Mouse (Mus musculus) forebrain, embryonic 13.5 days (tissue): ENCODE measurements around the gene Akap12. TPM values are rescaled to one million over a fixed set of nuclear protein-coding genes. Genes with fewer than 3 reads are reported as not detected.

Experiments
- ATAC-seq: fragments of 200-750 bp; cut with Nextera tagmentation; 2 replicates; pipeline ENCODE4 v1.8.0; 2017
- H3K27ac ChIP-seq: fragments of 300-500 bp; sonication (generic); 2 replicates; pipeline ENCODE4 v1.5.1; 2015; ENCODE audit warnings: inconsistent platforms, mild to moderate bottlenecking, moderate library complexity
- H3K27me3 ChIP-seq: fragments of 300-500 bp; sonication (generic); 2 replicates; pipeline ENCODE4 v1.6.1; 2015; ENCODE audit warnings: mild to moderate bottlenecking, inconsistent platforms
- H3K36me3 ChIP-seq: fragments of 300-500 bp; sonication (generic); 2 replicates; pipeline ENCODE4 v1.6.1; 2015; ENCODE audit warnings: mild to moderate bottlenecking, inconsistent platforms; ENCODE audit not compliant: poor library complexity, severe bottlenecking
- H3K4me1 ChIP-seq: fragments of 300-500 bp; sonication (generic); 2 replicates; pipeline ENCODE4 v1.6.1; 2015; ENCODE audit warnings: inconsistent platforms
- H3K4me2 ChIP-seq: fragments of 300-500 bp; sonication (generic); 2 replicates; pipeline ENCODE4 v1.6.1; 2015; ENCODE audit warnings: inconsistent platforms, mild to moderate bottlenecking, moderate library complexity
- H3K4me3 ChIP-seq: fragments of 300-500 bp; sonication (generic); 2 replicates; pipeline ENCODE4 v1.5.1; 2015; ENCODE audit warnings: mild to moderate bottlenecking, inconsistent platforms
- H3K9ac ChIP-seq: fragments of 300-500 bp; sonication (generic); 2 replicates; pipeline ENCODE4 v1.6.1; 2015; ENCODE audit warnings: mild to moderate bottlenecking, inconsistent platforms
- H3K9me3 ChIP-seq: fragments of 300-500 bp; sonication (generic); replicated peaks from 2 replicates; pipeline ENCODE4 v1.6.1; 2016; ENCODE audit warnings: inconsistent platforms
- WGBS: fragments of 180-500 bp; shearing (Covaris S2); methylation state at CpG from one replicate; pipeline ENCODE4 v1.1.7; 2015; 5-methylcytosine and 5-hydroxymethylcytosine counted together
- polyA plus RNA-seq: library from polyadenylated mRNA; unstranded; fragments of >200 nt; fragmentation: Nextera tagmentation; extraction: Ambion mirVana; gene quantifications from 2 replicates; pipeline ENCODE4 v1.2.1, GENCODE M21; 2015

The Akap12 gene
- polyA plus RNA-seq, 1 experiment from 2014 or later: 16.3 TPM

- peak overlapping the region; percentile 97 for H3K4me3 ChIP-seq
- peaks cover 41% of the 10 kb centered on the region for H3K4me1 ChIP-seq
- peak overlapping the region; percentile 92 for H3K4me2 ChIP-seq
- no peaks in the 10 kb centered on the region for H3K27me3 ChIP-seq
- 61% methylated on average over 5 of the region's 5 CpGs for WGBS
- no peaks in the 10 kb centered on the region for H3K9me3 ChIP-seq
- peaks cover 9% of the 10 kb centered on the region; the same call in 1 of the 2 replicates for H3K36me3 ChIP-seq
- H3K9ac ChIP-seq: peak overlapping the region; percentile 98
- no peak overlapping the region for H3K27ac ChIP-seq
- no peak for ATAC-seq
Measured at GRCm38 (mm10) chr10:4389461-4390112, 123.4 kb downstream of the Akap12 start.

- no peaks in the 10 kb centered on the region for H3K9me3 ChIP-seq
- H3K4me2 ChIP-seq: peak overlapping the region; percentile 22; the same call in 1 of the 2 replicates
- H3K4me1 ChIP-seq: peaks cover 41% of the 10 kb centered on the region
- WGBS: 80% methylated on average over 2 of the region's 2 CpGs
- no peak overlapping the region for H3K4me3 ChIP-seq
- no peak overlapping the region for H3K9ac ChIP-seq
- ATAC-seq: no peak
- H3K36me3 ChIP-seq: peaks cover 18% of the 10 kb centered on the region; the same call in 1 of the 2 replicates
- H3K27me3 ChIP-seq: no peaks in the 10 kb centered on the region
- no peak overlapping the region for H3K27ac ChIP-seq
Measured at GRCm38 (mm10) chr10:4390550-4390949, 124.4 kb downstream of the Akap12 start.

GRCm38 (mm10) chr10:4391076-4391475 is 124.9 kb downstream of the Akap12 start:
- Histone ChIP-seq H3K4me1 (peaks cover 41% of the 10 kb centered on the region), H3K4me3 (no peak overlapping the region), H3K27me3 (no peaks in the 10 kb centered on the region), H3K9ac (0 out of 2 replicates have a peak overlapping the region, but pooled peaks have one; percentile 26), H3K4me2 (peak overlapping the region; percentile 22; the same call in 1 of the 2 replicates), H3K36me3 (peaks cover 23% of the 10 kb centered on the region; the same call in 1 of the 2 replicates), H3K27ac (no peak overlapping the region), H3K9me3 (no peaks in the 10 kb centered on the region)
- 83% methylated on average over 5 of the region's 5 CpGs for WGBS
- ATAC-seq: no peak

- Histone ChIP-seq H3K27ac (no peak overlapping the region), H3K9ac (no peak overlapping the region), H3K36me3 (peaks cover 26% of the 10 kb centered on the region), H3K4me1 (peaks cover 38% of the 10 kb centered on the region), H3K9me3 (no peaks in the 10 kb centered on the region), H3K27me3 (no peaks in the 10 kb centered on the region), H3K4me3 (no peak overlapping the region), H3K4me2 (no peak overlapping the region; the same call in 1 of the 2 replicates)
- WGBS: 58% methylated on average over 6 of the region's 6 CpGs
- ATAC-seq: no peak
Measured at GRCm38 (mm10) chr10:4391851-4392250, 125.7 kb downstream of the Akap12 start.

- WGBS: 97% methylated on average over 3 of the region's 3 CpGs
- ATAC-seq: no peak
Measured at GRCm38 (mm10) chr10:4395321-4395720, 129.1 kb downstream of the Akap12 start.

GRCm38 (mm10) chr10:4398058-4398457 is 131.9 kb downstream of the Akap12 start:
- 92% methylated on average over 5 of the region's 5 CpGs for WGBS
- 0 out of 2 replicates have a peak overlapping the region, but pooled peaks have one; percentile 25 for H3K27ac ChIP-seq

More at GRCm38 (mm10) chr10:4395321-4395720, 129.1 kb downstream of the Akap12 start:
- no peak overlapping the region for H3K9ac ChIP-seq
- peaks cover 17% of the 10 kb centered on the region for H3K4me1 ChIP-seq
- no peak overlapping the region for H3K4me3 ChIP-seq
- no peaks in the 10 kb centered on the region for H3K27me3 ChIP-seq
- no peaks in the 10 kb centered on the region for H3K9me3 ChIP-seq
- peaks cover 40% of the 10 kb centered on the region for H3K36me3 ChIP-seq
- no peak overlapping the region for H3K27ac ChIP-seq
- no peak overlapping the region for H3K4me2 ChIP-seq

GRCm38 (mm10) chr10:4404895-4405491 is 138.8 kb downstream of the Akap12 start:
- no peaks in the 10 kb centered on the region for H3K27me3 ChIP-seq
- no peaks in the 10 kb centered on the region for H3K4me1 ChIP-seq
- no peak overlapping the region for H3K4me2 ChIP-seq
- H3K27ac ChIP-seq: no peak overlapping the region
- H3K36me3 ChIP-seq: peaks cover 56% of the 10 kb centered on the region
- no peak overlapping the region for H3K4me3 ChIP-seq
- WGBS: 57% methylated on average over 5 of the region's 5 CpGs
- H3K9me3 ChIP-seq: no peaks in the 10 kb centered on the region
- peak; percentile 65 for ATAC-seq
- H3K9ac ChIP-seq: no peak overlapping the region

More at GRCm38 (mm10) chr10:4398058-4398457, 131.9 kb downstream of the Akap12 start:
- no peaks in the 10 kb centered on the region for H3K9me3 ChIP-seq
- peaks cover 41% of the 10 kb centered on the region for H3K36me3 ChIP-seq
- no peak overlapping the region for H3K9ac ChIP-seq
- no peak overlapping the region for H3K4me2 ChIP-seq
- ATAC-seq: no peak
- H3K27me3 ChIP-seq: no peaks in the 10 kb centered on the region
- no peaks in the 10 kb centered on the region for H3K4me1 ChIP-seq
- H3K4me3 ChIP-seq: no peak overlapping the region

- Histone ChIP-seq H3K36me3 (peaks cover 61% of the 10 kb centered on the region), H3K27ac (no peak overlapping the region), H3K27me3 (no peaks in the 10 kb centered on the region), H3K9me3 (no peaks in the 10 kb centered on the region), H3K4me3 (no peak overlapping the region), H3K4me1 (no peaks in the 10 kb centered on the region), H3K4me2 (no peak overlapping the region), H3K9ac (no peak overlapping the region)
- ATAC-seq: peak; percentile 3; the same call in 1 of the 2 replicates
- WGBS: 92% methylated on average over 5 of the region's 5 CpGs
Measured at GRCm38 (mm10) chr10:4405511-4405910, 139.3 kb downstream of the Akap12 start.

- ATAC-seq: no peak
- Histone ChIP-seq H3K9me3 (no peaks in the 10 kb centered on the region), H3K4me1 (no peaks in the 10 kb centered on the region), H3K4me3 (no peak overlapping the region), H3K36me3 (peaks cover 66% of the 10 kb centered on the region), H3K9ac (no peak overlapping the region), H3K27me3 (no peaks in the 10 kb centered on the region), H3K4me2 (no peak overlapping the region), H3K27ac (no peak overlapping the region)
- WGBS: 91% methylated on average over 1 of the region's 1 CpGs
Measured at GRCm38 (mm10) chr10:4407191-4407590, 141.0 kb downstream of the Akap12 start.

Other genes starting within 250 kb of the Akap12 start
- 17.6 and 19.0 TPM in 2 replicates for gene Zbtb2, start 121.7 kb downstream of the Akap12 start, polyA plus RNA-seq
- 49.8 and 51.4 TPM in 2 replicates for gene Rmnd1, start 166.0 kb downstream of the Akap12 start, polyA plus RNA-seq
- 19.1 and 19.2 TPM in 2 replicates for gene Armt1, start 166.1 kb downstream of the Akap12 start, polyA plus RNA-seq
- 0.25 and 0.45 TPM in 2 replicates for gene Ccdc170, start 216.1 kb downstream of the Akap12 start, polyA plus RNA-seq